Mouse (Mus musculus) cerebellum, adult 18-20 months (tissue): ENCODE results near the gene Pip4k2c.

Source experiments
- DNase-seq, 2 experiments: peaks; one replicate each; pipeline ENCODE4 v3.0.0; 2021

The Pip4k2c gene

GRCm38 (mm10) chr10:127211414-127211854 is at the start of gene Pip4k2c:
Gene Pip4k2c, minus strand, starts transcription at chr10:127211585.
- DNase-seq: peak; percentile 92 to 95

- no peak for DNase-seq
Measured at GRCm38 (mm10) chr10:127258489-127258888, 47.1 kb upstream of the Pip4k2c start.

- DNase-seq: peak in 1 of 2 experiments; percentile 56
Measured at GRCm38 (mm10) chr10:127257790-127258189, 46.4 kb upstream of the Pip4k2c start.

DNA sequence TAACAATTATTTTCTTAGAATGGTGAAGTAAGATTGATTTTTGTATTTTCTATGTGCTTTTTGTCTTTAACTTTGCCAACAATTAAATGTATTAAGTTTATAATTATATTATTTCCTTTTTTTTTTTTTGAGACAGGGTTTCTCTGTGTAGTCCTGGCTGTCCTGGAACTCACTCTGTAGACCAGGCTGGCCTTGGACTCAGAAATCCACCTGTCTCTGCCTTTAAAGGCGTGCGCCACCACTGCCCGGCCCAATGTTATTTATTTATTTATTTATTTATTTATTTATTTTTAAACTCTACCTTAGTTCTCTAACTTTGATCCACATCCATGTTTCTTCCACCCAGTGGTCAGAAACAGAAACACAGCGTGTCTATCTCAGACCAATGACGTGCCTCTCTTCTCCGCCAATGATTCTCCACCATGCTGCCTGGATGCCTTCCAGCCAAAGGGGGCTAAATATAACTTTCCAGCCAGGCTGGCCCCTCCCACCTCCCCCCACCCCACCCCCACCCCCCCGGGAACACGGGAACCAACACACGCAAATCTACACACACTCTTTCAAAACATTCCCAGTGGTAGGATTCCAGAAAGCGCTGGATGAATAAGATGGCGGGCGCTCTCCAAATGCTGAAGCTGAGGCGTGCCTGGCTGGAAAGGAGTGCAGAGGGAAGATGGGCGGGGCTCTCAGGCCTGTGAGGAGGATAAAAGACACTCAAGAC is 44.4 kb upstream of the Pip4k2c start:
- DNase-seq: no peak

GRCm38 (mm10) chr10:127250810-127251209 is 39.4 kb upstream of the Pip4k2c start:
- no peak for DNase-seq

DNA sequence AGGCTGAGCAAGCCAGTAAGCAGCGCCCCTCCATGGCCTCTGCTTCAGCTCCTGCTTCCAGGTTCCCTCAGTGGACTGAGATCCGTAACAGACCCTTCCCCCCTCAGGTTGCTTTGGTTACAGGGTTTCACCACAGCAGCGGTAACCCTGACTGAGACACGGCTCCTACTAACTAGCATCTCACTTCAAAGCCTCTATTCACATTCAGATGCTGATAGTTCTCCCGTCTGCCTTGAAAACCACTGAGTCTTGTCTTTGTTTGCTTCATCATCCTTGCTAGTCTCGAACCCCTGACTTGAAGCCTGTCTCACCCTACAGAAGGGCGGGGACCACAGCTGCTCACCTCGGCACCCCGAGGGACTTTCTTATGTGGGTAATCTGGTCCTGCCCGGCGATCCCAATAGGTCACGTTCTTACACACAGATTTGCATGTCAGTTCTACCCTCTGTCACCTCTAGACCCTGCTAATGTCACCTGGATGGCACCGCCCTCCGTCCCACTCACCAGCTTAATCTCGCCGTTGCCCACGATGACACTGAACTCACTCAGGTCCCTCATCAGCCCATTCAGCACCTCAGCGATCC is 26.9 kb upstream of the Pip4k2c start:
- no peak for DNase-seq

DNA sequence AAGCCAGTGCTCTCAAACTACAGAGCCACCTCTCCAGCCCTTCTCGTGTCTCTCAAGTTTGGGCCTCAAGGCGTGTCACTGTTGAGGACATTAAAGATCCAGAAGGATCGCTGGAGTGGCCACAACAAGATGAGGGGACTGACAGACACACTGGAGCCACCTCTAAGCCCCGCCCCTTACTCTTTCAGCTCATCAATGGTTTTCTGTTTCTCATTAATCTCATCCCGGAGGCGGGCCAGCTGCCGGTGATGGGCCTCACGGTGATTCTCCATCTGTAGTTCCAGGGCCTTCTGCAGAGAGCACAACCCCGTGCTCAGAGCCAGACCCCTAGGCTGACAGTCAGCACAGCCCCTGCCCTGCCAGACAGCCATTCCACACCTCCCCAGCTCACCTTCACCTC is 25.2 kb upstream of the Pip4k2c start:
- no peak for DNase-seq

GRCm38 (mm10) chr10:127233141-127233540 is 21.8 kb upstream of the Pip4k2c start:
- no peak for DNase-seq

GRCm38 (mm10) chr10:127231741-127232140 is 20.4 kb upstream of the Pip4k2c start:
- peak; percentile 52 to 61 for DNase-seq

GRCm38 (mm10) chr10:127230693-127231092 is 19.3 kb upstream of the Pip4k2c start:
- DNase-seq: no peak

- peak; percentile 59 to 70 for DNase-seq
Measured at GRCm38 (mm10) chr10:127228897-127229296, 17.5 kb upstream of the Pip4k2c start.

DNA sequence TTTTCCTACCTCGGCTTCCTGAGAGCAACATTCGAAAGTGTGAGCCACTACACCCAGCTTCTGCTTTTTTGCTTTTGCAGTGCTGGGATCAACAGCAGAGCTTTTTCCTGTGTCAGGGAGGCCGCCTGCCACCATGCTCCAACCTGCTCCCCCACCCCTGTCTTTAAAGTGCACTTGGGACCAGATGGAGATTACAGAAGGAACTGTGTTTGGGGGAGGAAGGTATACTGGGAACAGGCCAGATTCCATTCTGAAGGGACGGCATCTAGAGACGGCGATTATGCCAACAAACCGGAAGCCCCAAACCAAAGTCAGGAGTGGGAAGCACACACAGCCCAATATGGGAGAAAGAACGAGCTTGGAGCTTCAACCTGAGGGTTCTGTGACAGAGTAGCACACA is 15.8 kb upstream of the Pip4k2c start:
- DNase-seq: no peak

DNA sequence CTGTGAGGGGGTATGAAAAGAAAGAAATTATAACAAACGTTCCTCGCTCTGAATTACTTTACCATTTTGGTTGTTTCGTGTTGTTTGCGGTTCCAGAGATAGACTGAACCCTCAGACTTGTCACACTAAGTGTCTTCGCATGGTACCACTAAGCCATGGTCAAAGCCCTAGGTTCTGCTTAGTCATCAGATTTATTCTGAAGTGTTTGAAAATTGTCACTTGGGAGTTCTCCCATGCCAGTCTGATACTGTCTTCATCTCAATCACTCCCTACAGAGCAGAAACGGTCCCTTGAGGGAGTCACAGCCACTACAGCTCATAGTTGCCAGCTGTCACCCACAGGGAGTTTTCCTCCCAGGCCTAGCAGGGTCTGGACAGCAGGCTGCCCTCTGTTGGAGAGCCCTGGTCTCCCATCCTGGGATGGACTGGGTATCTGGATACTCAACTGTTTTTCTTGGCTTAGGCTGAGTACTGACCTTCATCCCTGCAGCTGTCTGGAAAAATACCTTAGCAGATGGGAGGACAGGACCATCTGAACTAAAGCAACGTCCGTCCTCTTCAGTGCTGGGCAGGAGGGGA is 15.0 kb upstream of the Pip4k2c start:
- DNase-seq: peak; percentile 40 to 56

GRCm38 (mm10) chr10:127225732-127226131 is 14.3 kb upstream of the Pip4k2c start:
- DNase-seq: no peak

- no peak for DNase-seq
Measured at GRCm38 (mm10) chr10:127225213-127225612, 13.8 kb upstream of the Pip4k2c start.

DNA sequence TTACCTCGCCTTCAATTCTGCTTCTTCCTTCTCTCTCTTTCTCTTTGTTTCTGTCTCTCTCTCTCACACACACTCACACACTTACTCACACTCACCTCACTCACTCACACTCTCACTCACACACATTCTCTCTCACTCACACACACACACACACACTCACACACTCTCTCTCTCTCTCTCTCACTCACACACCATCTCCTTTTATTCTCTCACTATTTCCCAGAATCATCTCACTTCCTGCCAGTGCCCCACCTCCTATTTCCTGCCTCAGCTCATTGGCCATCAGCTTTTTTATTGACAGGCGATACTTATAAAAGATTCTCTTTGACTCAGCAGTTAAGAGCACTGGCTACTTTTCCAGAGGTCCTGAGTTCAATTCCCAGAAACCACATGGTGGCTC is 7.0 kb upstream of the Pip4k2c start:
- no peak for DNase-seq

GRCm38 (mm10) chr10:127217177-127217576 is 5.8 kb upstream of the Pip4k2c start:
- DNase-seq: no peak

GRCm38 (mm10) chr10:127216456-127216855 is 5.1 kb upstream of the Pip4k2c start:
- DNase-seq: peak in 1 of 2 experiments; percentile 52

DNA sequence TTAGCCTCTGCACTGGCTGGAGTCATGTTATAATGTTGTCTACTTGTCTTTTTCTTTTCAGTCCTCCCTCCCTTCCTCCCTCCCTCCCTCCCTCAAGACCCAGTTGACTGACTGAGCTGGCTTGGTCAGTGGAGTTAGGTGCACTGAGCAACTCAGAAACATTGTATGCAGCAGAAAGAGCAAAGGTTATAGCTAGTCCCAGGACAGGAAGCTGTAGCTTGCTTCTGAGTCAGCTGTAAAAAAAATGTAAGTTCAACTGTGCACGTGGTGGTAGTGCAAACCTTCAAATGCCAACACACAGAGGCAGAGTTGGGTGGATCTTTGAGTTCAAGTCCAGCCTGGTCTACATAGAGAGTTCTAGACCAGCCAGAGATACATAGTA is 3.0 kb upstream of the Pip4k2c start:
- DNase-seq: no peak

- no peak for DNase-seq
Measured at GRCm38 (mm10) chr10:127213704-127214421, 2.5 kb upstream of the Pip4k2c start.

DNA sequence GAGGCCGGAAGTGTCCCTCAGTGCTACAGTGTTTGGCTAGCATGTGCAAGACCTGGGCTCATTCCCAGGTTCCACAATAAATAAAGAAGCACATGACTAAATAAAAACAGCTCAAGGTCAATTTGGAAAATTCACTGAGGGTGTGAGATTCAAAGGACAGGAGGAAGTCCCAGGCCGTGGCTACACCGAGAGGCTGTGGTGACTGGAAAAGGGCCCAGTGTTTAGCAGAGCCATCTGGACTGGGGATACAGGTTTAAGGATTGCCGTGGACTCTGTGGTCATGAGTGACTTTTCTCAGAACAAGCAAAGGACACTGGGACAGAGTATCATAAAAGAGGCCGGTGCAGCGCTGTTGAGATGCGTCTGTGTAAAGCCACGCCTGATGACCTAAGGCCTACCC is 1.9 kb upstream of the Pip4k2c start:
- DNase-seq: peak in 1 of 2 experiments; percentile 64

DNA sequence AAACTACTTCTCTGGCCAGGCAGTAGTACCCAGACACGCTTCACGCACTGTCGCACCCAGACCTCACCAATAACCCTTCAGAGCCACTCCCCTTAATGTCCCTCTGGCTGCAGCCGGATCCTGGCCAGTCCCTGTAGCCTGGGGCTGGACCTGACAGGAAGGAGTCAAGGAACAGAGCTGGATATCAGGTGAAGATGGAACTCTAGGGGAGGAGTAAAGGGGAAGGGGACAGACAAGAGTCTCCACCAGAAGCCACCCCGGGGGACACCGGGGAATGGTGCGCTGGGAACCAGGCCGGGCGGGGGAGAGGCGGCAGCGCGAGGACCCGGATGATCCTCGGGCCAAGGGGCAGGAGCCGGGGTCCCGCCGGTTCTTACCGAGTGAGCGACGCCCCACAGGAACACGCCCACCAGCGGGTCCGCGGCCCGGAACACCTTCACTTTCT is 402 bp downstream of the Pip4k2c start:
- DNase-seq: no peak

- no peak for DNase-seq
Measured at GRCm38 (mm10) chr10:127209928-127210570, 1.3 kb downstream of the Pip4k2c start.
